Mouse (Mus musculus) forelimb bud, embryonic 11.5 days (tissue): ENCODE data around the gene Tub.

ENCODE experiments used
- DNase-seq: peaks from one replicate; pipeline ENCODE4 v3.0.0-alpha.2; 2012; ENCODE audit warnings: low read depth, low spot score

The Tub gene

GRCm38 (mm10) chr7:108950312-108950761 is at the start of gene Tub:
Gene Tub (plus strand): TSS chr7:108950338.
- peak; percentile 82 for DNase-seq

DNA sequence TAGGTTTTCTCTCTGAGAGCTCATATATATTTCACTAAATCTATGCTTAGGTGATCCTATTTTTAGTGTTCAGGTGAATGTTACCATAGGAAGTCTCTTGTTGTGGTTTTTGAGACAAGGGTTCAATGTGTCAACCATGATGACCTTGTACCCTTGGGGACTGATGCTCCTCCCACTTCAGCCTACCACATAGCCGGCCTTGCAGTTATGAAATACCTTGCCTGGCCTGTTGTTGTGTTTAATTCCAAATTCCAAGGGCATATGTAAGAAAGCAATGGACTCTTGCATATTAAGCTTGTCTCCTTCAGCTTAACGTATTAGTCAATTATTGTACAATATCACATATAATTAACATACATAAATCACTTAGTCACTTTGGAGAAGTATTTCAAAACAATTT is 46.2 kb upstream of the Tub start:
- no peak for DNase-seq

- DNase-seq = no peak
Measured at GRCm38 (mm10) chr7:108927043-108927442, 23.1 kb upstream of the Tub start.

GRCm38 (mm10) chr7:108928280-108929188 is 21.6 kb upstream of the Tub start:
- no peak for DNase-seq

DNA sequence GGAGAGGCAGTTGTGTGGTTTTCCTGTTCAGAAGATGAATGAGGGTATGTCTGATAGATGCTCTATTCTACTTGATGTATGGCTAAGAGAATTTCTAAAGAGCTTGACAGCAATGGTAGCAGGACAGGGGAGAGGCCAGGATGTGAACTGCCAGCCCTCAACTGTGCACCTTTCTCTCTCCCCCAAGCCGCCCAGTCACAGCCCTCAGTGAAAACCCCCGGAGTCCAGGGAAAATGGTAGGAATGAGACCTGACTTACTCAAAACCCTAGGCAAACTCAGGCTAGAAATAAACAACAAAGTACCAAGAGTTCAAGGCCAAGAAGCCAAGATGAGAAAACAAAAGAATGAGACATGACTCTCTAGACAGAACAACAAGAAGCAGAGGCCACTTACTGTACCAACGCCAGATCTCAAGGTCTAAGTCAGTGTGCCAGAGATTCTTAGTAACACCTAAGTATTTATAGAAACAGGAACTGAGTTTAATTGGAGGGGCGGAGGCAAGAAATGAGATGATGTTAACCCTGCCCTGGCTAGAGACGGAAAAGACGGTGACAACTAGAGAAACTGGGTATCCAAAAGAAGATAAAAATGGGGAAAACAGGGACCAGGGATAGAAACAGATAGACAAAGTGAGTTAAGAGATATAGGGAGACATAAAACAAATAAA is 20.3 kb upstream of the Tub start, which contains the start of gene Nlrp10:
Gene Nlrp10 (minus strand): TSS at position 453 of the 668 bp plus-strand sequence.
- DNase-seq = no peak

- DNase-seq = peak; percentile 99
Measured at GRCm38 (mm10) chr7:108933794-108934731, 16.1 kb upstream of the Tub start, which contains the start of gene Eif3f. Gene Eif3f (plus strand): TSS chr7:108934417.

DNA sequence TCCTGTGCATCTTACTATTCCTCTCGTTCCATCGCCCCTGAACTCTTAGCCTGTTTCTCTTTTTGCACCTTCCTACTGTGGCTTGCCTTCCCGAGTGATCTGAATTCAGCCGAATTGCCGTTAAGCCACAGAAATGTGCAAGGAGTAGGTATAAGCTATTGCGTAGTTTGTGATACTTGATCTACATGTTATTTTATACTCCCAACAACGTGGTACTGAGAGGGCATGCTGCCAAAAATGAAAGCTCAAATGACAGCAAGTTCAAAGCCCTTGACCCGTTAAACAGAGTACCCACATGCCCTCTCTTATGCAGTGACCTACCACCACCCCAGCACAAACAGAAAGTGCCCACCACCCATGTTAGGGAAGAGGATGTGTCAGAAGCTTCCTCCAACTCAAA is 15.3 kb upstream of the Tub start:
- DNase-seq = no peak

- DNase-seq = no peak
Measured at GRCm38 (mm10) chr7:108935411-108935810, 14.7 kb upstream of the Tub start.

GRCm38 (mm10) chr7:108936591-108936990 is 13.5 kb upstream of the Tub start:
- no peak for DNase-seq

DNA sequence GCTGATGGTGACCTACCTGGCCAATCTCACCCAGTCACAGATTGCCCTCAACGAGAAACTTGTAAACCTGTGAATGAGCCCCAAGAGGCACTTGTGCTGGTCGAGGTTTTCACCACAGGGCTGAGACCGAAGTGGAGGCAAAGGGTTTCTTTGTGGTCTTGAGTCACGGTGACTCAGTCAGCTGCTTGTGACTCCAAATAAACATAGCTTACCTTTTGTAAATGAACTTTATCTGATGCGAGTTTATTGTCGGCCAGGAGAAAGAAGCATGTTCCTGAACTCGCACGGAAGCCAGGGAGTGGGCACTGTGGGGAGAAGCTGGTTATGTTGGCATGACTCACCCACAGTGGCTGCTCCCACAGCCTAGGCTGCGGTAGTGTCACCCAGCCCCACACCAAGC is 8.7 kb upstream of the Tub start:
- no peak for DNase-seq

DNA sequence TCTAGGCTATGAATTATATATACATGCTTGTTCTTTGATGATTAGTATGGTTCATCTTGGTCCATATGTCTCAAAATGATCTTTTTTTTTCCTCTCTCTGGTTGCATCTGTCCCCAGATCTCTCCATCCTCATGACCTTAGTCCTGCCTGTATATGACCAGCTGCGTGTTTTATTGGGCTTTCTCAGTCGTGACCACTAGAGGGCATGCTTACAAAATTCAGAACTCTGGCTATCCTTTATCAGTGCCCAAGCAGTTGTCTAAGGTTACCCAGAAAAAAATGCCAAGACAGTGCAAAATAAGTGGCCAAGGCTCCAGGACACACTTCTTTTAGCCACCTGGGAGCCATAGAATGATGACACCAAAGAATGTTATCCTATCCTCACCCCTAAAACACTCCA is 6.1 kb upstream of the Tub start:
- peak; percentile 72 for DNase-seq

DNA sequence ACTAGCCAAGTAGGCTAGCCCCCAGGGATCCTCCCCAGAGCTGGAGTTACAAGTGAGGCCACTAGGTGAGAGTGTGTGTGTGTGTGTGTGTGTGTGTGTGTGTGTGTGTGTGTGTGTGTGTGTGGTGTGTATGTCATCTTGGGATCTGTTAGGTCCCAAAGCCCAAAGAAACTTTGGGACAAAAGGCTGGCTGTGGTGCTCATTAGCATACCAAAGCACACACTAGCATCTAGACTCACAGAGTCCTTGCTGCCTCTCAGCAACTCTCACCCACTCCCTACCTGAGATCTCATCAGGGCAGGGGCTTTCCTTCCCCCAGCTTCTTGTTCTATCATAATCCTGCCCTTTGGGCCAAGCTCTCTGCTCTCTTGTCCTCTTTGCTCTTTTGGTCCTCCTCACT is 1.5 kb upstream of the Tub start:
- DNase-seq = no peak

DNA sequence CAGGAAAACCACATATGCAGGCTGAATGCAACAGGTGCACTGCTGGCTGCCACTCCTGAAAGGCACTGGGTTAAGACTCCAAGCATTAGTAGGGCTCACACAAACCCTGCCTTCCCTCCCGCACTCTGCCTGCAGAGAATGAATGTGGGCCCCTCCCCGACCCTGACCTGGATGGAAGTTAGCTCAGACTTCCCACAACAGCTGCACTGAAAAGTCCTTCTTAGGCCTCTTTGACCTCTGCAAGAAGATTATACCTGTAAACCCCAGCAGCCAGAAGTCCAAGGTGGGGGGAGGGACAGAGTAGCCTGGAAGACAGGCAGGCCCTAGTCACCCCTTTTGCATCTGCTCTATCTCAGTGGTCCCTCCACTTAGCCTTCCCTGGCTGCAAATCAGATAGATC is 837 bp upstream of the Tub start:
- no peak for DNase-seq

GRCm38 (mm10) chr7:108950762-108951331 is 709 bp downstream of the Tub start:
- no peak for DNase-seq

DNA sequence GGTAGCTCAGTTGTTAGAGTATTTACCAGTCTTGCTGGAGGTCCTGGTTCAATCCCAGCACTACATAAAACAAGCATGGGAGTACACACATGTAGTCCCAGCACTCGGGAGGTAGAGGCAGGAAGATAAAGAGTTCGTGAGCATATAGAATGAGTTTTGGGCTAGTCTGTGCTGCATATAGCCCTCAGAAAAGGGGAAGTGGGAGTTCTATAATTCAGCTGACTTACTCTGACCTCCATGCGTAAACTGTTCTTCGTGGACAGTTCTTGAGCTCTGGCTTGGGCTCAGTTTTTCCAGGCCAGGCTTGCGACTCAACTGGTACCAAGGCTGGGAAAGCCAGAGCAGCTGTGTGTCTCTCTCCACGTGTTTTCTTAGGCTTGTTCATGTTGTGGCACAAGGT is 2.7 kb downstream of the Tub start:
- no peak for DNase-seq

DNA sequence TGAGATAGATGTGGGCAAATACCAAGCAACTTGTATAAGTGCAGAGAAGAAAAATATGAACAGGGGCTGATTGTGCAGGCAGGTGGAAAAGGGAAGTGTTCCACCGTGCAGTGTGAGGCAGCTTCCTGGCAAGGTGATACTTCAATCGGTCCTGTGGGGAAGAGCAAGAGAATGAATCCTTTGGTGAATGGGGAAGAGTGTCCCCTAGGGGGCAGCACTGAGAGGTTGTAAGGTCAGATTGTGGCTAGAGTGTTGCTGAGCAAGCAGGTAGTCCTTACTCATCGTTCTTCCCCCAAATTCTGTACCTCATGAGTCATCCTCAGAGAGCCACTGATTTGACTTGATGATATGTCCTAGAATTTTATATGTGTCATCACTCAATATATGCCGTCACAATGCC is 4.0 kb downstream of the Tub start:
- DNase-seq = peak; percentile 46

DNA sequence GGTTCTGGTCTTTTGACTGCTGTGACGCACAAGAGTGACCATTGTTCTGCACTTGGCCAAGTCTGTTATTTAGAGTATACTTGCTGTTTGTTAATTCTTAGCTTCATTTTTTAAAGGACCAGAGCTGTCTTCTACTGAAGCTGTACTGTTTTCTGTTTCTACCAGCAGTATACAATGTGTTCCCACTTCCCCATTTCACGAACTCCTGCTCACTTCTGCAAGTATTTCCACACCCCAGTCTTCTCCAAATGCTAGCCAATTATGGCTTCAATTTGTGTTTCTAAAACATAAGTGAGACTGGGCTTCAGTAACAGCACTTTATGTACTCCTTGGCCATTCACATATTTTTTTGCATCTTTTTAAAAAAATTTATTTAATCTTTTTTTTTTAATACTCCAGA is 7.6 kb downstream of the Tub start:
- DNase-seq = no peak

- DNase-seq = no peak
Measured at GRCm38 (mm10) chr7:108965968-108966367, 15.8 kb downstream of the Tub start.

- peak; percentile 60 for DNase-seq
Measured at GRCm38 (mm10) chr7:108966742-108967362, 16.7 kb downstream of the Tub start.

- DNase-seq = no peak
Measured at GRCm38 (mm10) chr7:108968201-108968600, 18.1 kb downstream of the Tub start.

- DNase-seq = no peak
Measured at GRCm38 (mm10) chr7:108972273-108972672, 22.1 kb downstream of the Tub start.
